Mouse (Mus musculus) left cerebral cortex, adult 8-10 months (tissue): ENCODE measurements around the gene Ggt5. TPM values are rescaled to one million over a fixed set of nuclear protein-coding genes. Genes with fewer than 3 reads are reported as not detected.
A peak's percentile ranks its signal among the peaks of the same experiment; 100 is the strongest.

Experiments used
- DNase-seq, 2 experiments: peaks; one replicate each; pipeline ENCODE4 v3.0.0; 2022; ENCODE audit warnings: low spot score in 2 of 2
- total RNA-seq, 4 experiments: library from RNA; stranded (reverse); gene quantifications; 2 replicates each; pipeline ENCODE4 v1.2.4; 2022

The Ggt5 gene
- total RNA-seq, 4 experiments from 2014 or later = 1.8 to 3.5 (median 2.4) TPM

- DNase-seq = no peak
These were observed 60.4 kb downstream of the Ggt5 start for GRCm38 (mm10) chr10:75649406-75649995.

GRCm38 (mm10) chr10:75650306-75650902 is 61.3 kb downstream of the Ggt5 start:
- DNase-seq = peak in 1 of 2 experiments; percentile 70

- DNase-seq = no peak
These were observed 62.4 kb downstream of the Ggt5 start for GRCm38 (mm10) chr10:75651381-75652068.

GRCm38 (mm10) chr10:75654053-75654452 is 64.9 kb downstream of the Ggt5 start:
- DNase-seq = no peak

GRCm38 (mm10) chr10:75657165-75657564 is 68.0 kb downstream of the Ggt5 start:
- no peak for DNase-seq

GRCm38 (mm10) chr10:75657772-75658171 is 68.6 kb downstream of the Ggt5 start:
- DNase-seq = no peak

- DNase-seq = no peak
These were observed 72.2 kb downstream of the Ggt5 start for GRCm38 (mm10) chr10:75661381-75661780.

GRCm38 (mm10) chr10:75661876-75662275 is 72.7 kb downstream of the Ggt5 start:
- DNase-seq = no peak

GRCm38 (mm10) chr10:75662575-75662974 is 73.4 kb downstream of the Ggt5 start:
- no peak for DNase-seq

GRCm38 (mm10) chr10:75664673-75665270 is 75.6 kb downstream of the Ggt5 start:
- no peak for DNase-seq

GRCm38 (mm10) chr10:75666451-75667030 is 77.4 kb downstream of the Ggt5 start:
- no peak for DNase-seq

Other genes with a start within 250 kb of the Ggt5 start
- 1 to 10 TPM in 2 of 4 experiments, under 1 TPM in 2; 0.55 to 1.4 (median 1.1) TPM for gene Upb1, start 188.2 kb upstream of the Ggt5 start, total RNA-seq
- gene Snrpd3, start 71.8 kb upstream of the Ggt5 start, total RNA-seq = 10 to 100 TPM; 68.9 to 83.0 (median 81.2) TPM
- 10 to 100 TPM; 14.2 to 19.2 (median 15.2) TPM for gene Gucd1, start 71.4 kb upstream of the Ggt5 start, total RNA-seq
- 10 to 100 TPM; 10.9 to 15.5 (median 12.0) TPM for gene Lrrc75b, start 29.0 kb upstream of the Ggt5 start, total RNA-seq
- 1 to 10 TPM; 2.3 to 5.5 (median 4.5) TPM for gene Ggt1, start 27.7 kb upstream of the Ggt5 start, total RNA-seq
- 10 to 100 TPM in 2 of 4 experiments, 1 to 10 TPM in 2; 8.7 to 12.0 (median 10.3) TPM for gene Susd2, start 54.7 kb downstream of the Ggt5 start, total RNA-seq
- 10 to 100 TPM; 61.3 to 73.2 (median 69.6) TPM for gene Cabin1, start 175.0 kb downstream of the Ggt5 start, total RNA-seq
- 10 to 100 TPM; 41.6 to 58.4 (median 51.6) TPM for gene Ddt, start 184.1 kb downstream of the Ggt5 start, total RNA-seq
- gene Gm20441, start 191.6 kb downstream of the Ggt5 start, total RNA-seq = not detected
- 1 to 10 TPM; 2.6 to 5.2 (median 3.8) TPM for gene Gstt3, start 192.1 kb downstream of the Ggt5 start, total RNA-seq
- gene Gstt1, start 209.2 kb downstream of the Ggt5 start, total RNA-seq = 10 to 100 TPM; 13.3 to 16.5 (median 15.5) TPM
- not detected for gene Gstt4, start 233.2 kb downstream of the Ggt5 start, total RNA-seq
- gene Gstt2, start 248.1 kb downstream of the Ggt5 start, total RNA-seq = 1 to 10 TPM; 4.2 to 6.2 (median 5.2) TPM